Mouse (Mus musculus) ovary, adult 10 weeks (tissue): Measurements from ENCODE around the gene Ivd. TPM values are rescaled to one million over a fixed set of nuclear protein-coding genes. Genes with fewer than 3 reads are reported as not detected.

Experiments
- polyA plus RNA-seq: library from polyadenylated mRNA; stranded (reverse); fragments of 350-450 nt; fragmentation: Illumina TruSeq; extraction: RNeasy Lipid Tissue Mini Kit (QIAGEN cat#74804); gene quantifications from one replicate; pipeline ENCODE4 v1.2.3, GENCODE M21; 2014

Ivd gene
- polyA plus RNA-seq: 20.1 TPM

GRCm38 (mm10) chr2:118861454-118862339 is at the start of gene Ivd:
Gene Ivd, plus strand, starts transcription at chr2:118861954.

GRCm38 (mm10) chr2:118813981-118814836 is 47.5 kb upstream of the Ivd start, which contains the start of gene Knstrn:
Gene Knstrn, plus strand, starts transcription at chr2:118814003.

GRCm38 (mm10) chr2:118899981-118900825 is 38.4 kb downstream of the Ivd start, which contains the start of gene Bahd1:
Gene Bahd1, plus strand, starts transcription at chr2:118900377.

GRCm38 (mm10) chr2:118926361-118926997 is 64.7 kb downstream of the Ivd start, which contains the start of gene Chst14:
Gene Chst14, plus strand, starts transcription at chr2:118926496.

Other genes starting within 250 kb of the Ivd start
- 2.6 TPM for gene Pak6, start 198.7 kb upstream of the Ivd start, polyA plus RNA-seq
- 4.7 TPM for gene Ankrd63, start 158.0 kb upstream of the Ivd start, polyA plus RNA-seq
- gene Plcb2, start 133.5 kb upstream of the Ivd start, polyA plus RNA-seq: 0.34 TPM
- 24.0 TPM for gene Inafm2, start 116.2 kb upstream of the Ivd start, polyA plus RNA-seq
- gene Ccdc9b, start 99.3 kb upstream of the Ivd start, polyA plus RNA-seq: 1.3 TPM
- not detected for gene Phgr1, start 89.2 kb upstream of the Ivd start, polyA plus RNA-seq
- 0.06 TPM for gene Disp2, start 82.2 kb upstream of the Ivd start, polyA plus RNA-seq
- gene Knstrn, start 48.0 kb upstream of the Ivd start, polyA plus RNA-seq: 21.7 TPM
- gene Bahd1, start 38.4 kb downstream of the Ivd start, polyA plus RNA-seq: 5.0 TPM
- gene Chst14, start 64.5 kb downstream of the Ivd start, polyA plus RNA-seq: 5.5 TPM
- gene Ccdc32, start 167.4 kb downstream of the Ivd start, polyA plus RNA-seq: 11.1 TPM
- gene Rpusd2, start 172.8 kb downstream of the Ivd start, polyA plus RNA-seq: 4.7 TPM
- gene Knl1, start 185.2 kb downstream of the Ivd start, polyA plus RNA-seq: 29.7 TPM